Mouse (Mus musculus) cerebellum, adult 2 months (tissue): Measurements from ENCODE around the gene Tbc1d14.

ENCODE experiments used
- CTCF ChIP-seq: fragments of 200-500 bp; IDR thresholded peaks from 2 replicates; pipeline ENCODE4 v1.5.1; 2011; ENCODE audit warnings: low read depth, mild to moderate bottlenecking, control low read depth, low read length, moderate library complexity, borderline replicate concordance; ENCODE audit not compliant: insufficient read depth
- POLR2A ChIP-seq: fragments of 200-500 bp; IDR thresholded peaks from 2 replicates; pipeline ENCODE4 v1.6.1; 2011; ENCODE audit warnings: low read length, control low read depth, borderline replicate concordance; ENCODE audit not compliant: insufficient read depth

DNA sequence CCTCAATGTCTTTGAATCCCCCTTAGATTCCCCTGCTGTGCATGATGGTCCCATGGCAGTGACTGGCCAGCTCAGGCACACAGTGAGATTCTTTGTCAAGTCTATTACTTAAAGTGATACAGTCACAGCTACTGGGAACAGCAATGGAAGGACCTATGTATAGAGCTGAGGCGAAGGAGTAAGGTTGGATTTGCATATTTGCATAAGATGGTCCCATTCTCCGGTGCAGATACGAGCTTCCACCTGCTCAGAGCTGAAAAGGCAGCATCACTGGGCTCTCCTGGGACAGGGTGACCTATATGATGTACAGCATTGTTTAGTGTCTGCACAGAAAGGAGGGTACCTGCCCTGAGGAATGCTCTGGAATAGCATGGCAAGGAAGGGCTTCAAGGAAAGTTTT, 1.3 kb upstream of the Tbc1d14 start:
- no peak for TF ChIP-seq CTCF
- no peak for TF ChIP-seq POLR2A
